Mouse (Mus musculus) heart, adult 2 months (tissue): ENCODE measurements around the gene Rab31.

ENCODE experiments used
- CTCF ChIP-seq: fragments of 200-600 bp; IDR thresholded peaks from 2 replicates; pipeline ENCODE4 v1.8.1; 2022; ENCODE audit warnings: antibody characterized with exemption, mild to moderate bottlenecking, moderate library complexity
- POLR2A ChIP-seq: fragments of 200-500 bp; IDR thresholded peaks from 2 replicates; pipeline ENCODE4 v1.6.1; 2011; ENCODE audit warnings: mild to moderate bottlenecking, low read depth, low read length, control low read depth; ENCODE audit not compliant: insufficient read depth

- no peak for TF ChIP-seq CTCF
- TF ChIP-seq POLR2A, result no peak
Observed at GRCm38 (mm10) chr17:65724254-65724653, 48.3 kb downstream of the Rab31 start.
